Mouse (Mus musculus): ENCODE results near the gene Tex11.
"Not testable (repeated sequence)": the region's sequence is repeated elsewhere in the genome, so short reads cannot be mapped to it uniquely, and the experiment has no call there.

Tex11 gene

DNA sequence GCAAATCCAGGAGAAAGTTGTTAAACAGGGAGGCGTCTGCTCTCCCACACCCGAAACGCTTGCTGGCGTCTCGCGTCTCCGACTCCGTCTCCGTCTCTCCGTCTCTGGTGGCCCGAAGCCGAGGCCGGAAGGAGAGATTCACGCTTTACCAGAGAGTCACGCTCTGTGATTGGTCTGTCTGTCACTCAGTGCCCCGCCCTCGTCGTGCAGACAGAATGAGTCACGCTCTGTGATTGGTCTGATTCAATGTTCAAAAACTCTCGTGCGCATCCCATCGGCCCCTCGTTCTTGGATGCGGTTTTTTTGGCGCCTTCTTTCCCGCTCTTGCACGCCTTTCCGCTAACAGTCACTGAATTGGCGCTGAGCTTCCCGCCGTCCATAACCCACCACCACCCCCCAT, at the start of gene Tex11:
Gene Tex11 (minus strand): TSS at position 127 of the 400 bp plus-strand sequence.
- no peak for DNase-seq (ENCODE audit: low spot score)

GRCm38 (mm10) chrX:101085920-101086319, 26.5 kb upstream of the Tex11 start, which contains the start of gene Slc7a3:
Slc7a3 (minus strand) TSS chrX:101086020.
- no peak for DNase-seq (ENCODE audit: low spot score)

DNA sequence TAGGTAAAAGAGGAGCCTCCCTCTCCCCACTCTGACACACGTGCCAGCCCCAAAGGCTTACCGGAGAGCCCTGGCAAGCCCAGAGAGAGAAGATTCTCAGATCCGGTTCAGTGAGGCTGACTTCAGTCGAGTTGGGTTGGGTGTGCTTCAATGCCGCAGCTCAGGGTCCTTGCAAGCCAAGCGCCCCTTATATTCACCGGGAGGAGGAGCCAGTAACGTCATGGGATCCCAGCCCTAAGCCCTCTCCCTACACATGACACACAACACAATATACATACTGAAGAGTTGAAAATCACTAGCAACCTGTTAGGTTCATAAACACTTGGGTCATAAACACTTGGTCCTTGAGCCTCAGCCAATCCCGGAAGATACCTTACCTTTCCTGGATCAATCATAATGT, 25.7 kb upstream of the Tex11 start:
- DNase-seq (ENCODE audit: low spot score): not testable (repeated sequence)

- DNase-seq (ENCODE audit: low spot score): no peak
These were observed 24.7 kb upstream of the Tex11 start for GRCm38 (mm10) chrX:101084192-101084591.

- no peak for DNase-seq (ENCODE audit: low spot score)
These were observed 5.8 kb upstream of the Tex11 start for GRCm38 (mm10) chrX:101065245-101065644.

DNA sequence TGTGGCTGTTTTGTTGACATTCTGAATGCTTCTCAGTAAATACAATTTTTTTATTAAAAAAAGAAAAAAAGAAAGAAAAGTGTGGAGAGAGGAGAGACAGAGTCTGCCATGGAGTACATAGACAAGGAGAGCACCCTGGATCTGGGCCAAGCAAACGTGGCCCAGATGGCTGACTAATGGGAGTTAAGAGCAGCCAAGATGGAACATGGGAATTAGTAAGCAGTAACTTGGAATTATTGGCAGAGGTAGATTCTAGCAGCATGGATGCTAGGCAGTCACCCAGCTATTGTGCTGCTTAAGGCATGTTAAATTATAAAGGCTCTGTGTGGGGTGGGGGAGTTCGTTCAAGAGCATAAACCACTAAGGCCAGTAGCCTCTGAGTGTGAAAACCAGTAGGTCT, 4.0 kb upstream of the Tex11 start:
- no peak for DNase-seq (ENCODE audit: low spot score)

- no peak for DNase-seq (ENCODE audit: low spot score)
These were observed 115.8 kb downstream of the Tex11 start for GRCm38 (mm10) chrX:100943640-100944039.

DNA sequence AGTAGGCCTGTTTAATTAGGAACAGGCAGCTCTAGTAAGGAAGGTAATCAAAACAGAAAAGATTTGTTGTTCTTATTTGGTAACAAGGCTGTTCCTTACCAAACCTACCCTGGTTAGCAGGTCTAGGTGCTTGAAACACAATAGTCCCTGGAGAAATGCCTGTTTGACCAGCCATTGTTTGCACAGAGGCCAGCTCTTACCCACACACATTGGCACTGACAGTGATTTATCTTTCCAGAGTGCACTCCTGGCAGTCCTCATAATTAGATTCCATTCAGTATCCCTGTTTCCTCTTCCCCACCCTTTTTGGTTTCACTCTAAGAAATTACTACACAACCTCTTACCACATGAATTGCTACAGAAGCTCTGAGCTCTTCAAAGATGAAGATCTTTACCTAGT, 220.3 kb downstream of the Tex11 start:
- DNase-seq (ENCODE audit: low spot score): no peak

GRCm38 (mm10) chrX:100832806-100833205, 226.7 kb downstream of the Tex11 start:
- no peak for DNase-seq (ENCODE audit: low spot score)

- DNase-seq (ENCODE audit: low spot score): no peak
These were observed 233.9 kb downstream of the Tex11 start for GRCm38 (mm10) chrX:100825557-100825956.

GRCm38 (mm10) chrX:100821149-100821548, 238.3 kb downstream of the Tex11 start:
- no peak for DNase-seq (ENCODE audit: low spot score)

DNA sequence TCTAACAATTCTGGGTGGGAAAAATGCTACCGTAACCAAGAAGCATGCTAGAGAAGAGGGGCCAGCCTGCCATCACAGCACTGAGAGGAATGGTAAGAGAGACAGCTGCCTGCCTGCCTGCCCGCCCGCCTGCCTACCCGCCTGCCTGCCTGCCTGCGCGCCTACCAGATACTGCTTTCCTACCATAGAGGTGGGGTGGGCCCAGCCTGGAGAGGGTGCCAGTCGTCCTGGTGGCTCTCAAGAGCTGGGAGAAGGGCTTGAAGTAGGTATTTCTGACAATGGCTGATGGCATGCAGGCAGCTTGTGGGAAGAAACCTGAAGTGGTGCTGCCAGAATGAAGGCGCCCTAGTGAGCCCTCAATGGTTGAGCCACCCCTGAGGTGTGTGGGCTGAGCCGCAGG, 240.8 kb downstream of the Tex11 start:
- no peak for DNase-seq (ENCODE audit: low spot score)

DNA sequence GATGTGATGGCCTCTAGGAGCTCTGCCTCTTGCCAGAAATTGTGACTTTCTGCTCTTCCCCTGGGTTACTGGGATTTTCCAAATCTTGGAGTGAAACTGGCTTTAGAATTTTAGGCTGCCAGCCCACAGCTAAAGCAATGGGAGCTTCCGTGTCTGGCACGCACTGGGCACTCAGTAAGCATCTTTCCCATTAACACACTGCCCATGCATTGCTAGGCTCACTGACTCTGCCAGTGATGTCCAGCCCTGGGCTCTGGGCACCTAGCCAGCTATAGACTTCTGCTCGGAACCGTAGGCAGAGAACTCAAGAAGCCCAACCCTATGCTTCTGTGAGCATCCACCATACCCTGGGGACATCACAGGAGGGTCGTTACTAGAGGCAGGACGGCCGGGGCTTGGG, 243.7 kb downstream of the Tex11 start:
- DNase-seq (ENCODE audit: low spot score): no peak

DNA sequence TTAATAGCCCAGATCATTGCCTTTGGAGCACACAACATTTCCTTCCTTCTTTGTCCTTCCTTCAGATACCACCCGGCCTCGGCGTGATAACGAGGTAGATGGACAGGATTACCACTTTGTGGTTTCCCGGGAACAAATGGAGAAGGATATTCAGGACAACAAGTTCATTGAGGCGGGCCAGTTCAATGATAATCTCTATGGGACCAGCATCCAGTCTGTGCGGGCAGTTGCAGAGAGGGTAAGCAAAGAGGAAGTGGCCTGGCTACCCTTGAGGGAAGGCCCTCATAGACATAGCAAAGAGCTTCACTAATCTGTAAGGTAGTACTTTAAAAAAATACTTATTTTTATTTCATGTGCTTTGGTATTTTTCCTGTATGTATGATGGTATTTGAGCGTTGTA, 245.3 kb downstream of the Tex11 start:
- no peak for DNase-seq (ENCODE audit: low spot score)

GRCm38 (mm10) chrX:100811129-100811528, 248.3 kb downstream of the Tex11 start:
- no peak for DNase-seq (ENCODE audit: low spot score)

DNA sequence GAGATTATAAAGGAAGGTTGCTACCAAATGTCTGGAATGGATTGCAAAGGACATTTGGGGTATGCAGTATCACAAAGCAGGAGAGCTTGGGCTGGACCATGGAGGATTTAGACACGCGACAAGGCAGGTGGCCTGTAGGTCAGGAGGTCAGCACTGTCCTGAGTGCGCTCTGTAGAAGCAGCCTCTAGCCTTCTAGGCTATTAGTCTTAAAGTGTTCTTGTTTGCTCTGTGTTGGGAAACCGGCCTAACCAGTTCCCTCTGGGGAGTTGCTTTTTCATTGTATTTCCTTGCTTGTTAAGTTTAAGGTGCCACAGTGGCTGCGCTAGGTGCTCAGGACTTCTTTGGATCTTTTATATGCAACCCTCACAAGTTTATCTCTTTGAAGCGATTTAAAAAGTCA, 257.4 kb downstream of the Tex11 start:
- no peak for DNase-seq (ENCODE audit: low spot score)

DNA sequence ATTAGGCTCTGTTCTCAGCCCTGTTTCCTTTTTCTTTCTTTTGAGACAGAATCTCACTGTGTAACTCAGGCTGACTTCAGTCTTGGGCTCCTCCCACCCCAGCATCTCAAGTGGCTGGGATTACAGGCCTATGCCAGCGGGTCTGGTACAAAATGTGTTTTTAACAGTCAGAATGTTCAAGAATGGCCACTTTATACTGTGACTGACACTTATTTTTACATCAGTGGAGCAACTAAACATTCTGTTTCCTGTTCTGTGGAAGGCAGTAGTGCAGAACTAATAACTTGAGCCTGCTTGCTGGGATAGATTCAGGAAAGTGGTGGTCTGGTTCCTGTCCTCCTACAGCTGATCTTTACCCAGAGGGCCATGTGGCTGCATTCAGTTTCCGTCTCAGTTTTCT, 258.8 kb downstream of the Tex11 start:
- DNase-seq (ENCODE audit: low spot score): no peak

- DNase-seq (ENCODE audit: low spot score): no peak
These were observed 261.5 kb downstream of the Tex11 start for GRCm38 (mm10) chrX:100797851-100798527.

DNA sequence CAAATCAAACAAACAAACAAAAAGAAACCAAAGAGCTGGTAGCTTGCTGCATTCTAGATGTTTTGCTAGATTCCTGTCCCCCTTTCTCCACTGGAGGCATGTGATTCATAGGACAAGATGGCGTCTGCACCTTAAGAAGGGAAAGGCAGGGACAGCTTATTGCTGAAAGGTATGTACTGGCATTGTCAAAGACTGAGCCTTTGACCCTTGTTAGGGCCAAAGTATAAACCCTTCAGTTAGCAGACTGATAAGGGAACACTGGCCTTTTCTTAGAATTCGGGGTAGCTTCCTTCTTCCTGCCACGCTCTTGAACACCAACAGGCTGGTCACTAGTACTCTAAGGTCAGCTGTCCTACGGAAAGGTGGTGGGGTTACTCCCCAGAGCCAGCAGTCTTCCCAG, 262.1 kb downstream of the Tex11 start:
- no peak for DNase-seq (ENCODE audit: low spot score)

DNA sequence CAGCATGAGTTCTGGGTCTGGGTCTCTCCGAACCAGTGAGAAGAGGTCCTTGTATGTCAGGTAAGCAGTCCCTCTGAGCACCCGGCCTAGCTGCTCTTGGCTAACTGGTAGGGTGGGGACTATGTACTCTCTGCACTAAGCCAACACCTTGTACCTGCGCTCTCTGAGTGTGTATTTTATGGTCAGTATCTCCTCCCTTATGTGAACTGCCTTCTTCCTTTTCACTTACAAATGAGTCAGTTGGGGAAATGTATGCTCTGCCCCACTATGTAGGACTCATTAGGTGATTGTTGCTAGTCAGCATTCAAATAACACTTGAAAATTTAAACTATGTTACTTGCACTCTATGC, 262.8 kb downstream of the Tex11 start:
- DNase-seq (ENCODE audit: low spot score): no peak

GRCm38 (mm10) chrX:100796041-100796740, 263.3 kb downstream of the Tex11 start:
- DNase-seq (ENCODE audit: low spot score): no peak

GRCm38 (mm10) chrX:100789322-100789721, 270.1 kb downstream of the Tex11 start:
- DNase-seq (ENCODE audit: low spot score): no peak

All from urinary bladder, postnatal 10 days (tissue).